Mouse (Mus musculus) C2C12 (cell line): ENCODE measurements around the gene Acap1.

Source experiments
- CTCF ChIP-seq: IDR thresholded peaks from one replicate; pipeline ENCODE4 v1.5.1; 2011; ENCODE audit not compliant: control insufficient read depth, insufficient read depth, insufficient read length
- FOSL1 ChIP-seq: IDR thresholded peaks from one replicate; pipeline ENCODE4 v1.8.0; 2011; ENCODE audit warnings: mild to moderate bottlenecking, low read length; ENCODE audit not compliant: poor library complexity, insufficient read depth, severe bottlenecking

DNA sequence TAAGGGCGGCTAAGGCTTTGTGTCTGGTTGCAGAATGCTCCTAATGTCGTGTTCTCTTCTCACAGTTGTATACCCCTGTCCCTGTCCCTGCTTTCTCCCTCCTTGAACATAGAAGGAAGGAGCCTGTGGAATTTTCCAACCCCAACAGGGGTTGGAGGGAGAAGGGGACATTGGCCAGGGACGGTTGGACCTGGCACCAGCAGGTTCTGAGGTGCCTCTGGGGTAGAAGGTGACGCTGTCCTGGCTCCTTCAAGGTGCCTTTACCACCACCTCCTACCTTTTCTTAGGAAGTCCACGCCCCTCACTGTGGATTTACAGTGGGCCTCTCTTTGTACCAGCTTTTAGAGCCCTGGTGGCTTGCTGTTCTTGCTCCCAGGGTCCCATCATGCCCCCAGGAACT lies 42.5 kb upstream of the Acap1 start:
- TF ChIP-seq CTCF: no peak
- no peak for TF ChIP-seq FOSL1
